Mouse (Mus musculus) kidney, adult 2 months (tissue): ENCODE measurements around the gene Tm6sf1.

Experiments used
- CTCF ChIP-seq: fragments of 200-500 bp; conservative IDR thresholded peaks from 2 replicates; pipeline ENCODE4 v1.5.1; 2011; ENCODE audit warnings: low read depth, mild to moderate bottlenecking, control low read depth, low read length, moderate library complexity, mixed read lengths; ENCODE audit not compliant: insufficient read depth, insufficient read length
- POLR2A ChIP-seq: fragments of 200-500 bp; IDR thresholded peaks from one replicate; pipeline ENCODE4 v1.6.1; 2011; ENCODE audit warnings: low read depth, low read length, control low read depth

- TF ChIP-seq CTCF (no peak), POLR2A (no peak)
Measured at GRCm38 (mm10) chr7:81835430-81835829, 23.4 kb upstream of the Tm6sf1 start.
